Mouse (Mus musculus) hindbrain, embryonic 14.5 days (tissue): ENCODE data around the gene Gm9732. TPM values are rescaled to one million over a fixed set of nuclear protein-coding genes. Genes with fewer than 3 reads are reported as not detected.
"Not testable (repeated sequence)": the region's sequence is repeated elsewhere in the genome, so short reads cannot be mapped to it uniquely, and the experiment has no call there.

Experiments used
- ATAC-seq: fragments of 200-750 bp; cut with Nextera tagmentation; 2 replicates; pipeline ENCODE4 v1.8.0; 2017; ENCODE audit warnings: moderate number of reproducible peaks, mild to moderate bottlenecking, moderate TSS enrichment, moderate library complexity; ENCODE audit not compliant: low FRiP score
- DNase-seq: peaks from one replicate; pipeline ENCODE4 v3.0.0-alpha.2; 2015; ENCODE audit warnings: low spot score
- H3K27ac ChIP-seq: fragments of 300-500 bp; sonication (generic); 2 replicates; pipeline ENCODE4 v1.5.1; 2014; ENCODE audit warnings: mild to moderate bottlenecking, moderate library complexity
- H3K27me3 ChIP-seq: fragments of 300-500 bp; sonication (generic); 2 replicates; pipeline ENCODE4 v1.6.1; 2014; ENCODE audit warnings: mild to moderate bottlenecking, low read length, mixed read lengths; ENCODE audit not compliant: control insufficient read depth, insufficient read depth
- H3K36me3 ChIP-seq: fragments of 300-500 bp; sonication (generic); replicated peaks from 2 replicates; pipeline ENCODE4 v1.6.1; 2014; ENCODE audit not compliant: control insufficient read depth, insufficient read depth
- H3K4me1 ChIP-seq: fragments of 300-500 bp; sonication (generic); replicated peaks from 2 replicates; pipeline ENCODE4 v1.6.1; 2014; ENCODE audit warnings: antibody characterized with exemption, low read length, mixed read lengths; ENCODE audit not compliant: control insufficient read depth, insufficient read depth
- H3K4me2 ChIP-seq: fragments of 300-500 bp; sonication (generic); replicated peaks from 2 replicates; pipeline ENCODE4 v1.6.1; 2014; ENCODE audit warnings: mild to moderate bottlenecking, moderate library complexity
- H3K4me3 ChIP-seq: fragments of 300-500 bp; sonication (generic); replicated peaks from 2 replicates; pipeline ENCODE4 v1.5.1; 2014; ENCODE audit warnings: mild to moderate bottlenecking, low read length
- H3K9ac ChIP-seq: fragments of 300-500 bp; sonication (generic); 2 replicates; pipeline ENCODE4 v1.6.1; 2014
- H3K9me3 ChIP-seq: fragments of 300-500 bp; sonication (generic); 2 replicates; pipeline ENCODE4 v1.6.1; 2016; ENCODE audit warnings: low read length; ENCODE audit not compliant: control insufficient read depth
- WGBS: fragments of 180-500 bp; shearing (Covaris S2); extraction: QIAGEN DNeasy Blood & Tissue Kit; methylation state at CpG from one replicate; pipeline ENCODE4 v1.1.7; 2014; 5-methylcytosine and 5-hydroxymethylcytosine counted together
- polyA plus RNA-seq: library from polyadenylated mRNA; unstranded; fragments of >200 nt; fragmentation: Nextera tagmentation; extraction: Ambion mirVana; gene quantifications from 2 replicates; pipeline ENCODE4 v1.2.1, GENCODE M21; 2014

Gm9732 gene
- not detected in 2 replicates for polyA plus RNA-seq

DNA sequence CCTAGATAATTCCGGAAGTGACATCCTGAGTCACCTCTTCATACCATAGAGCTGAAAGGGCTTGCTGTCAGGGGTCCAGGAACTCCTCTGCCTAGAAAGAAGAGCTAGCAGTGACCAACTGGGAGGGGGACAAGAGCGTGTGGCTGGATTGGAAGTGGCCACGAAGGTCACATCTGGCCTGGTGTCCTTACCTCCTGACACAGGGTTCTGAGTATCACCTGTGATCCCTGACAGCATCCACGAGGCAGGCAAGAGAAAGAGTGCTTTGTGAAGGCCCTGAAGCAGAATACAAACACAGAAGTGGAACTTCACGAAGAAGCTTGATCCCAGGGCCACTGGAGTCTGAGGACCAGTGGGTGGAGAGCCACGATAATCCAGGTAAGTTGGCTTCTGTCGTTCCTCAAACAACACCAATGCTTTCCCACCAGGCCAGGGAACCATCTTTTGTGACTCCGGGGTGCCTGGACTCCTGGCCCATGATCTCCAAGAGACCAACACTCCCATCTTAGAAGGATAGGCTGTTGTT, at the start of gene Gm9732:
TSS of gene Gm9732 (plus strand) at position 51 of the 526 bp plus-strand sequence.
- not testable (repeated sequence) for H3K36me3 ChIP-seq, ATAC-seq, H3K9ac ChIP-seq, H3K27ac ChIP-seq, DNase-seq, H3K4me1 ChIP-seq, H3K4me2 ChIP-seq, H3K9me3 ChIP-seq, H3K27me3 ChIP-seq, H3K4me3 ChIP-seq
- WGBS = 83% methylated on average over 8 of the region's 8 CpGs

DNA sequence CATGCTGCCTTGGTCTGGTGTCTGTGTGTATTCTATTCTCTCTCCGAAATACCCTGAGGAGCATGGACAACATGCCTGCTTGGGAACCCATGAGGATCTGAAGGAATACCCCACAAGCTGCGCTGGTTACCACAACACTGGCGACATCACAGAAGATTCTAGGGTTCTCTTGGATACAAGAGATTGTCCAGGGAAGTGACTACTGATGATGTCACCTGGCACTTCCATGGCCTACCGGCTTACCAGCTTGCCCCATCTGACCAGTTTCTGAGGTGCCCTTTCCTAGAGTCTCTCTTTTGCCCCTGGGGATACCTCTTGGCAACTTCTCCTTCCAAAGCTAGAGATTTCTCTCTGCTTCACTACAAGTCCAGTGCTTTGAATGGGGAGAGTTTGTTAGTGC, 39.6 kb upstream of the Gm9732 start, which contains the start of gene Gm8122:
TSS of gene Gm8122 (minus strand) at position 101 of the 400 bp plus-strand sequence.
- not testable (repeated sequence) for H3K4me1 ChIP-seq, H3K27me3 ChIP-seq, H3K9me3 ChIP-seq, H3K9ac ChIP-seq, H3K4me3 ChIP-seq, H3K4me2 ChIP-seq, H3K36me3 ChIP-seq, DNase-seq, ATAC-seq, H3K27ac ChIP-seq
- 84% methylated on average over 3 of the region's 4 CpGs for WGBS

DNA sequence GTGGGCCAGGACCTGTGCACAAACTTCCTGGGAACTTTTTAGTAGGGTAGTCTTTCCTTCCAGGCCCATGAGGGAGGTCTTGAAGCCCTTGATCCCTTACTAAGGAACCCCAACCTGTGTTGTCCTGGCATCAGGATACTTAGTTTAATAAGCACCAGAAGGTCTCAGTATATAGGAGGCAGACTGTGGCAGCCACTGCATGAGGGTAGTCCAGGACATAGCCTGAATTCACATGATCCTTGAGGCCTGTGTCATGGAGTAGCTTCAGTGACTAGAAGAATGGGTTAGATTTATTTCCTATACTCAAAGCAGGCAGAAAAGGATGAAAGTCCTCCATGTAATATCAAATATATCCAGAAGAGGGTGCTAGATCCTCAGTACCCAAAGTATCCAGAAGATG, 37.1 kb upstream of the Gm9732 start:
- H3K4me3 ChIP-seq, H3K9me3 ChIP-seq, H3K4me1 ChIP-seq, ATAC-seq, H3K36me3 ChIP-seq, H3K27me3 ChIP-seq, DNase-seq, H3K27ac ChIP-seq, H3K4me2 ChIP-seq, H3K9ac ChIP-seq: not testable (repeated sequence)

DNA sequence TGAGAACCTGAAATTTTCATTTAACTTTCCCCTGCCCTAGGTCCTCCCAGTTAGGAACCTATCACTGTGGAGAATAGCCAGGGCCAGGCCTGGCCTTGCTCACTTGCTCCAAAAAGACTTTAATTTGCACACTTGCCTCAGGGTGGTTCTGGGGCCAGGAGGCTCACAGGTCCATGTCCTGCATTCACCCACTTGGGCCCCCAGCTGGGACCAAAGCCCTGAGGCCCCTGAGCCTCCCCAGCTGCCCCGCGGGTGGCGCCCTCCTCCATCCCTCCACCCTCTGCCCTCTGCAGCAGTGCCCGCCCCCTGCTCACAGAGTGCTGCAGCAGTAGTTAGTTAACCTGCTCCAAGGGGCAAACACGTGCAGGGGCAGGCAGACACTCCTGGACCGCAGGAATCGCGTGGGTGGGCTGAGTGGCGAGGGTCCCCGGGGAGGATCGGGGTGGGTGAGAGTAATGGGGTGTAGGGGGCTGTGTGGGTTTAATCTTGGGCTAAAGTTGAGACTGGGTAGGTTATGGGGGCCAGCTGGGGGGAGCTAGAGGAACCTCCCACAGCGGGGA, 25.1 kb upstream of the Gm9732 start:
- not testable (repeated sequence) for H3K36me3 ChIP-seq, H3K27me3 ChIP-seq, H3K4me1 ChIP-seq, H3K27ac ChIP-seq, H3K4me2 ChIP-seq, H3K4me3 ChIP-seq, H3K9ac ChIP-seq, DNase-seq, ATAC-seq, H3K9me3 ChIP-seq
- 22% methylated on average over 10 of the region's 12 CpGs for WGBS

DNA sequence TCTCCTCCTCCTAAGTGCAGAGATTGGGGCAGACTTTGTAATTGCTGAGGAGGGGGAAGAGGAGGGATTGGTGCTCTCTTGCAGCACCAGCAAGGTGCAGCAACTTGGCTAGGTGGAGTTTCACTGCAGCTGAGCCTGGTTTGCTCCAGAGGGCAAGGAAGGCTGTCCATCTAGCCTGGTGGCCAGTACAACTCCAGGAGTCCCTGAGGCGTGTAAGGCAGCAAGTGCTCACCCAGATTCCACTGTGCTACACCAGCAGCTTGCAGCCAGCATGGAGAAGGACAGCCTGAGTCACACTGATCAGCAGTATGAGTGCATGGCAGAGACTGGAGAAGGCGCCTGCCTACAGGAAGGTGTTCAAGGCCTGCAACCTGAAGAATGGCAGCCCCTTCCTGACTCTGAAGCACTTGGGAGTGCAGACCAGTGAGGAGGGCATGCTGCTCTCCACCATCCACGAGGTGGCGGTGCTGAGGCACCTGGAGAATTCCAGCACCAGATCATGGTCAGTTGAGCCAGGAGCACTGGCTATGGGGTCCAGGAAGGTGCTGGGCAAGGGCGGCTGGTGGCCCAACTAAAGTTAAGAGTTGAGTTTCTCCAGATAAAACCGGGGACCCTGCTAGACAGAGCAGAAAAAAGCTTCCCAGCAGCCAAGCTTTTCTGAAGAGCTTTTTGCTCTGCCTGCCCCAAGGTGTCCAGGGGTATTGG, 24.1 kb upstream of the Gm9732 start:
- not testable (repeated sequence) for DNase-seq, H3K27me3 ChIP-seq, H3K4me1 ChIP-seq, H3K4me3 ChIP-seq, H3K4me2 ChIP-seq, H3K36me3 ChIP-seq, H3K9ac ChIP-seq, H3K9me3 ChIP-seq, ATAC-seq, H3K27ac ChIP-seq
- 39% methylated on average over 5 of the region's 6 CpGs for WGBS

DNA sequence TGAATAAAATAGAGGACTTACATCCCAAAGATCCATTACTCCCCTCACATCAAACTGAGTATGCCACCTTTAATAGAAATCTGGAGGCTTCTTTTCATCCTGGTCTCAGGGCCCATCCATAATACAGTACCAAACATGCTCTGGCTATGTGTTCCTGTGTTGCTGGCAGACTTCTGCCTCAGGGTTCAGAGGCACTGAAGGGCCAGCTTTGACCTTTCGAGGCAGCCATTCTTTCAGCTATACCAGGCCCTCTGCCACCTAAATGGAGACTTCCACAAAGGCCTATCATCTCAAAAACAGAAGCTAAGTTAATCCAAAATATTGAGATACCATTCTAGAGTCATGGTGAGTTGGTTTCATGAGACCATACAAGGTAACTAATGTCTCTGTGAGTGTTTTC, 18.3 kb upstream of the Gm9732 start:
- not testable (repeated sequence) for DNase-seq
- WGBS = 87% methylated on average over 1 of the region's 1 CpGs

DNA sequence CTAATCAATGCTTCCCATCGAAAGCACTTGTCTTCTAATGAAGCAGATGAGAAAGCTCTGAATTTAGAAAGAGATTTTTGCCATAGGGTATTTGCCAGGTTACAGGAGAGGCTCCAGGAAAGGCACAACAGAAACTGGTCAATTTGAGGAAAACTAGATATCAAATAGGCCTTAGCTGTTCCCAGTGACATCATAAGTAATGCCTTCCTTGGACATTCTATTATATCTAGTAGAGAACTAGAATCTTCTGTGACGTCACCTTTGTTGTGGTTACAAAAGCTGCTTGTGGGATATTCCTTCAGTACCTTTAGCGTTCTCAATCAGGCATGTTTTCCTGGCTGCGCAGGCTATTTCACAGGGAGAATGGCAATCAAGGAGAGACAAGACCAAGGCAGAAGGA, 16.5 kb upstream of the Gm9732 start, which contains the start of gene Gm8126:
TSS of gene Gm8126 (plus strand) at position 301 of the 400 bp plus-strand sequence.
- H3K9ac ChIP-seq = not testable (repeated sequence)

More for the DNA sequence above, 18.3 kb upstream of the Gm9732 start:
- H3K4me3 ChIP-seq, H3K4me1 ChIP-seq, ATAC-seq, H3K4me2 ChIP-seq, H3K9me3 ChIP-seq, H3K9ac ChIP-seq, H3K27ac ChIP-seq, H3K27me3 ChIP-seq, H3K36me3 ChIP-seq: not testable (repeated sequence)

DNA sequence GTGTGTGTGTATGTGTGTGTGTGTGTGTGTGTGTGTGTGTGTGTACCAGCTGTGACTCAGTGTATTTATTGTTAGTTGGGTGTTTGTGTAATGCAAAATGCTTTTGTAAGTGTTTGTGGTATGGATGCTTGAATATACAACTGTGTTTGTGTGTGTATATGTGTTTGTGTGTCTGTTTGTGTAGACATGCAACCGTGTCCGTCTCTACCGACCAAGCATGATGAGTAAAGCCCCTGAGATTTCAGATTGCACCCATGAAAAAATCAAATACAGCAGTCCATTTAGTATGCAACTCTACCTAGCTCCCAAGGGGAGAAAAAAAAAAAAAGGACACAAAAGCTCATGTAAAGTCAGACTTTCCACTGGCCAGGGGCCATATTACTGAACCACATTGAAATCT, 11.4 kb upstream of the Gm9732 start:
- not testable (repeated sequence) for H3K9me3 ChIP-seq, ATAC-seq, H3K27ac ChIP-seq, DNase-seq, H3K4me2 ChIP-seq, H3K27me3 ChIP-seq, H3K36me3 ChIP-seq, H3K9ac ChIP-seq, H3K4me3 ChIP-seq, H3K4me1 ChIP-seq
- WGBS = 91% methylated on average over 3 of the region's 3 CpGs

More for the DNA sequence above, 16.5 kb upstream of the Gm9732 start, which contains the start of gene Gm8126:
- DNase-seq, H3K27ac ChIP-seq, H3K4me3 ChIP-seq, H3K4me2 ChIP-seq, H3K9me3 ChIP-seq, H3K36me3 ChIP-seq, H3K27me3 ChIP-seq, H3K4me1 ChIP-seq, ATAC-seq: not testable (repeated sequence)
- 84% methylated on average over 3 of the region's 4 CpGs for WGBS

DNA sequence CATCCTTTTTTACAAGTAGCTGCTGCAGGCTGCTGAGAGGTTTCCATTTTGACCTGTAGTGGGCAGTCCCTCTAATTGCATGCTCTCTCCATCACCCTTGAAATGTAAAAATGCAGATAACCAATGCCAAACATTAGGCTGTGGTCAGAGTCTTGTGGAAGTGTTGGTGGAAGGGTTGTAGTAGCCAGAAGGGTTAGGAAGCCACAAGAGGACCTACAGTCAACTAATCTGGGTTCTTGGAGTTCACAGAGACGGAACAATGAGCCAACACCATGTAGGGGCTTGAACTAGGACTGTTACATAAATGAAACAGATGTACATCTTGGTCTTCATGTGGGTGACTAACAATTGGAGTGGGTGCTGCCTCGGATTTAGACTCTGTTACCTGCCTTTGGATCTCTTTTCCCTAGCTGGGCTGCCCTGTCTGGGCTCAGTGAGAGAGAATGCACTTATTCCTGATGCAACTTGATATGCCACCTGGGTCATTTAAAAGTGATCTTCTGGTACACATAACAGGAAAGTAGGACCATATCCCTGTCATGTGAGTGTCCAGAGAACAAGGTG, 6.2 kb upstream of the Gm9732 start:
- not testable (repeated sequence) for ATAC-seq, DNase-seq, H3K4me1 ChIP-seq, H3K4me3 ChIP-seq, H3K27me3 ChIP-seq, H3K27ac ChIP-seq, H3K4me2 ChIP-seq, H3K9me3 ChIP-seq, H3K9ac ChIP-seq, H3K36me3 ChIP-seq
- 57% methylated on average over 2 of the region's 2 CpGs for WGBS
